Mouse (Mus musculus) left cerebral cortex, postnatal 14 days (tissue): ENCODE measurements around the gene Tmem94. TPM values are rescaled to one million over a fixed set of nuclear protein-coding genes. Genes with fewer than 3 reads are reported as not detected.
A peak's percentile ranks its signal among the peaks of the same experiment; 100 is the strongest.

Experiments used
- DNase-seq, 2 experiments: peaks; one replicate each; pipeline ENCODE4 v3.0.0; 2021 to 2022; ENCODE audit warnings: low spot score in 2 of 2, mixed read lengths in 1 of 2
- intact Hi-C: fragments of 180-260 bp; cut with DNase I; formaldehyde crosslinking; loops from one replicate; pipeline ENCODE4 v1.15.1; 2025
- long read RNA-seq, 2 experiments: library from polyadenylated mRNA; stranded (forward); transcript quantifications; one replicate each; pipeline ENCODE4 v2.0.0; 2021
- total RNA-seq, 2 experiments: library from RNA; stranded (reverse); gene quantifications; 2 replicates each; pipeline ENCODE4 v1.2.3; 2021

The Tmem94 gene
- 10 to 100 TPM; 48.1 to 51.4 TPM for total RNA-seq
- long read RNA-seq, experiment 1, partial matches to known transcripts, result 12 of 13 reads
- long read RNA-seq, experiment 1, other reads (novel, unspliced or antisense), result 1 of 13 reads
- long read RNA-seq, experiment 2, full-length matches to known transcripts, result 1 of 11 reads
- long read RNA-seq, experiment 2, partial matches to known transcripts, result 8 of 11 reads
- long read RNA-seq, experiment 2, other reads (novel, unspliced or antisense), result 2 of 11 reads

DNA sequence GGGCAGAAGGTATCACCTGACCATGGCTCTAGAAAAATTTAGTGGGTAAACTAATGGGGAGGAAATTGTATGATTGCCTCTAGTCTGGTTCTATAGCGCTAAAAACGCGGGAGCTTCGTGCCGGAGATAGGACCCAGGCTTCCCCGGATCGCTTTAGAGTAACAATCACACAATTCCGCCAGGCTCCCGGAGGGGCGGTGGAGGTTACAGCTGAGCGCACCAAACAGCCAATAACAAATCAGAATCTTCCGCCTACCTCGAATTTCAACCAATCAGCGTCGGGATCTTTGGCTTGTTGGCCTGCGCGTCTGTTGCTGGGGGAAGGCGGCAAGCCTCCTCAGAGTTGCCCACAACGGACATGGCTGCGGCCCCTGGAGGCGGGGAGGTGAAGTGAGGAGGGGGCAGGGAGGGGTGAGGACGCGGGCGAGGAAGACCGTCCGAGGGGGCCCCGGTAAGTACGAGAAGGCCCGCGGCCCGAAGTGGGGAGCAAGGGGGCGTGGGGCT, at the start of gene Tmem94:
Gene Tmem94, plus strand, starts transcription at position 331 of the 504 bp plus-strand sequence.
- intact Hi-C loops, result no loop called here
- DNase-seq, result peak; percentile 98

- DNase-seq, result no peak
- intact Hi-C loops, result no loop called here
Observed at GRCm38 (mm10) chr11:115716410-115717338, 48.6 kb upstream of the Tmem94 start.

GRCm38 (mm10) chr11:115717660-115718390, 47.4 kb upstream of the Tmem94 start:
- intact Hi-C loops, result no loop called here
- no peak for DNase-seq

DNA sequence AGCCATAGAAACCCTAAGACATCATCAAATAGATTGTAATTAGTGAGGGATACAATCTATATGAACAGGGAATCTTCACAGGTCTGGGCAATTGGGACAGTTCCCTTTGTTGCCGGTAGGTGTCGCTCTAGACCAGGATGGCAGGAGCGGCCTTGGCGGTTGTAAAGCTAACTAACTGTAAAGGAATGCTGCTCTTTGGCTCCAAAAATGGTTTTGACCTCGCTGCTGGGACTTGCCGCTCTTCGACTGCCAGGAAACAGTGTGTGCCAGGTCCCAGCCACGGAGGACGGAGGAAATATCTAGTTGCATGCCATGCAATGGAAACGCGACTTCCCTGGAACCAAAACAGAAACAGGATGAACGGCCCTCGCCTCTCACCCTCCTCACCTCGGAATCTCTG, 42.6 kb upstream of the Tmem94 start:
- intact Hi-C loops, result loop anchor here (1.0 kb wide), 1 partner anchor 92 kb away; the partner anchor contains the start of gene Tsen54
- peak; percentile 75 to 86 for DNase-seq

DNA sequence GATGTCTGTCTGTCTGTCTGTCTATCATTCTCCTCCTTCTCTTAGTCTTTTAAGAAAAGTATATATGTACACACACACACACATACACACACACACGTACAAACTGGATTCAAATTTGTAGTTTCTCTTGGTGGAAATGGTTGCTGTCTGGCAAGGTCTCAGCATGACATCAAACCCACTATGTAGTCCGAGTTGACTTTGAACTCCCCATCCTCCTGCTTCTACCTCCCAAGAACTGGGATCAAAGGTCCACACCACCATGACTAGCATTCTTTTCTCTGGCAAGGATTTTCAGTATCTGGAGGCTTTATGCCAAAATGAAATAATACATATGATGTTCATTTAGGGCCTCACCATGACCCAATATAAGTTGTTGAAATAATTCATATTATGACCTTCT, 42.0 kb upstream of the Tmem94 start:
- intact Hi-C loops, result no loop called here
- DNase-seq, result no peak

- intact Hi-C loops, result no loop called here
- DNase-seq, result peak; percentile 20 to 32
Observed at GRCm38 (mm10) chr11:115734041-115734686, 31.1 kb upstream of the Tmem94 start.

DNA sequence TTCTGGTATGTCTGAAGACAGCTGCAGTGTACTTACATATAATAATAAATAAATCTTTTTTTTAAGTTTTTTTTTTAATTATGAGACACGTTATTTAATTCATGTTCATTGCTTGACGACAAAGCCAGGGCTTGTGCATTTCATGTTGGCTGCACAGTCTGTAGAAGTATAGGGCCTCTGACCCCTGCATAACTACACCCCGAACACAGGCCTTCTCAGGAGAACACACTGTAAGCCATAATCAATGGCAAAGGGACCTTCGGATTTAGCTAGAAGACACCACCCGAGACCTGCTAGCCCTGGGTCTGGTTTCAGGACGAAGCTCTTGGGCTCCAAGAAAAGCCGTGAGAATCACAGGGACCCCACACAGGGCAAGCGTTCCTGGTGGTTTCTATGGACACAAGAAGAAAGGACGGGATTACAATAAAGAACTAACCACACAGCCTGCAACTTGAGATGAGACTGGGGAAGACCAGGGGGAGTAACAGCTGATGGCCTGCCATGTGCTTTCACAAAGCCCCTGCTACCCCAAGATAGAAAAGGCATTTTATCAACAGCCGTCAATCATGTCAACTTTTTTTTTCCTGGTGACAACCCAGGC, 27.5 kb upstream of the Tmem94 start:
- intact Hi-C loops, result no loop called here

GRCm38 (mm10) chr11:115738275-115738885, 26.9 kb upstream of the Tmem94 start:
- intact Hi-C loops, result no loop called here
- no peak for DNase-seq

More for the DNA sequence above, 27.5 kb upstream of the Tmem94 start:
- no peak for DNase-seq

GRCm38 (mm10) chr11:115741070-115741469, 24.2 kb upstream of the Tmem94 start:
- intact Hi-C loops, result no loop called here
- no peak for DNase-seq

DNA sequence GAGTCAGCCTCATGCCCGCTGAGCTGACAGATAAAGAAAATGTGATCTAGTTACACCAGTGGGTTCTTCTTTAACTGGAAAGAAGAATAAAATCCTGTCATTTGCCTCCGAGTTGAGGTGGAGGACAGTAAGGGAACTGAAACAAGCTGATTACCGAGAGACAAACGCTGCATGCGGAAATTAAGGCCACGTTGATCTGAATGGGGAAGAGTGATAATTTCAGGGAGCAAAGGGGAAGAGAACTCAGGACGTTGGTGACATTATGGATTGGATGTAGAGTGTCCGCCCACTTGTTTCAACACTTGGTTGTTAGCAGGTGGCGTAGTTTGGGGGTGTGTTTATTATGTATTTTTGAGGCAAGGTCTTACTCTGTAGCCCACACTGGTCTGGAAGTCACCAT, 22.3 kb upstream of the Tmem94 start:
- intact Hi-C loops, result no loop called here
- no peak for DNase-seq

- DNase-seq, result no peak
- intact Hi-C loops, result no loop called here
Observed at GRCm38 (mm10) chr11:115744385-115744784, 20.8 kb upstream of the Tmem94 start.

DNA sequence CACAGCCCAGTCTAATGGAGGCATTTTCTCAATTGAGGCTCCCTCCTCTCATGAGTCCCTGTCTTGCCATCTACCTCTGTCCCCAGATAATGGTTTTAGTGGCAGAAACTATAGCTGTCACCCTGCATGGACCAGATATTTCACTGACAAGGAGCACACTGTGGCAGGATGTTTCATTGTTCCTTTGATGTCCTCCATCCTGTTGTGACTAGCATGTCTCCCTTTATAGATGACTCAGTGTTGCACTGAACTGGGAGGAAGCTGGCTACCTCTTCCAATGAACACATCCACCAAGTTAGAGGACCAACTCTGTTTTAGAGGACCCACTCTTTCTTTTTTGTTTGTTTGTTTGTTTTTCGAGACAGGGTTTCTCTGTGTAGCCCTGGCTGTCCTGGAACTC, 19.1 kb upstream of the Tmem94 start:
- no peak for DNase-seq

GRCm38 (mm10) chr11:115746762-115747161, 18.5 kb upstream of the Tmem94 start:
- intact Hi-C loops, result no loop called here
- DNase-seq, result no peak

More for the DNA sequence above, 19.1 kb upstream of the Tmem94 start:
- intact Hi-C loops, result no loop called here

DNA sequence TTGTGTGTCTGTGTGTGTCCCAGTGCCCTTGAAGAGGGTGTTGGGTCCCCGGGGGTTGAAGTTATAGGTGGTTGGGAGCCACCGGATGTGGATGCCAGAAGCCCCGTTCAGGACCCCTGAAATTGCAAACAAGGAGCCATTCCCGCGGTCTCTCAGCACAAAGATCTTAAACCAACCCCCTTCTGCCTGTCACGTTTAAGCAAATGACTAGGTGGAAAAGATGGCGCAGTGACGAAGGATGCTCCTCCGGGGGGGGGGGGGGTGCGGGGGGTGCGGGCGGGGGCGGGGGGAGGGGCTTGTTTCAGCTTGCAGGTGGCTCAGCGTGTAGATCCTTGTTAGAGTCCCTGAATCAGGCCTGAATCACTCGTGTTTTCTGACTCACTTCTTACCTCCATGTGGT, 17.9 kb upstream of the Tmem94 start:
- intact Hi-C loops, result no loop called here

GRCm38 (mm10) chr11:115749834-115750233, 15.4 kb upstream of the Tmem94 start:
- peak in 1 of 2 experiments; percentile 40 for DNase-seq
- intact Hi-C loops, result no loop called here

More for the DNA sequence above, 17.9 kb upstream of the Tmem94 start:
- DNase-seq, result no peak

GRCm38 (mm10) chr11:115751725-115752124, 13.5 kb upstream of the Tmem94 start:
- intact Hi-C loops, result no loop called here
- no peak for DNase-seq

DNA sequence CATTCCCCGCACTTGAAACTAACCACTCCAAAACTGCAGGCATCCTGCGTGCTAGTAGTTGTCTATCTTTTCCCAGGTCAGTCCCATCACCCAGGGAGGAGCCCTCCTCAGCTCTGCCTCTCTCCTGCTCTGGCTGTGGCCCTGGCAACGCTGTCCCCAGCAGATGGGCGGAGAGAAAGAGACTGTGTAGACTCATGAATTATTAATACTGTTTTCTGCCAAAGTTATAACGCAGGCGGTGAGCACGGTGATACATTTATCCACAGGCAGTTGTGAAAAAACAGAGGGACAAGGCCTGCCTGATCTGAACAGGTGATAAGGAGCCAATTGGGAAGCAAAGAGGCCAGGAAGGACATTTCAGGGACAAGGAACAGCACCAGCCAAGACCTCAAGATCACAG, 12.6 kb upstream of the Tmem94 start:
- DNase-seq, result no peak
- intact Hi-C loops, result no loop called here

DNA sequence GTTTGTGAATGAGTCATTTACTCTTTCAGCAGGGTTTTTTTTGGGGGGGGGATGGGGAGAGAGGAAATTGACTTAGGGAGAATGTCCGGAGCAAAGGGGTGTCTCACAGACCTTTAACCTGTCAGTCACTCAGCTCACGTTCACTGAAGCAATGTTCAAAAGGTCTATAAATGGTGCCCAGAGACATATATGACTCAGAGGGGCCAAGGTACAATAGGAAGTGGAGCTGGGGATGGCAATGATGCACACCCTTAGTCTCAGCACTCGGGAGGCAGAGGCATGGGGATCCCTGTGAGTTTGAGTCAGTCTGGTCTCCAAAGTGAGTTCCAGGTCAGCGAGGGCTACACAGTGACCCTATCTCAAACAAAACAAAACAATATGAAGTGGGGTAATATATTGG, 11.7 kb upstream of the Tmem94 start:
- no peak for DNase-seq
- intact Hi-C loops, result no loop called here
